Mouse (Mus musculus) G1E (cell line): ENCODE data around the gene C1qtnf1.

Experiments used
- CTCF ChIP-seq: IDR thresholded peaks from 2 replicates; pipeline ENCODE4 v1.5.1; 2012; ENCODE audit warnings: low read depth, low read length, inconsistent platforms, mixed read lengths
- GATA1 ChIP-seq: IDR thresholded peaks from 2 replicates; pipeline ENCODE4 v1.6.1; 2012; ENCODE audit warnings: borderline replicate concordance, low read length, inconsistent platforms, mixed read lengths
- GATA2 ChIP-seq: IDR thresholded peaks from 2 replicates; pipeline ENCODE4 v1.6.1; 2012; ENCODE audit warnings: low read depth, low read length, inconsistent platforms, borderline replicate concordance
- POLR2AphosphoS5 ChIP-seq: IDR thresholded peaks from 2 replicates; pipeline ENCODE4 v1.6.1; 2012; ENCODE audit warnings: low read depth, low read length, inconsistent platforms; ENCODE audit not compliant: insufficient replicate concordance
- TAL1 ChIP-seq: conservative IDR thresholded peaks from 2 replicates; pipeline ENCODE4 v1.6.1; 2012; ENCODE audit warnings: low read depth, low read length, inconsistent platforms, mixed read lengths

GRCm38 (mm10) chr11:118473842-118474500, 46.0 kb downstream of the C1qtnf1 start:
- TF ChIP-seq GATA1 (no peak), CTCF (no peak), GATA2 (no peak), TAL1 (no peak), POLR2AphosphoS5 (no peak)
